Mouse (Mus musculus): ENCODE measurements around the gene Cdh18.
"Not testable (repeated sequence)": the region's sequence is repeated elsewhere in the genome, so short reads cannot be mapped to it uniquely, and the experiment has no call there.

The Cdh18 gene

DNA sequence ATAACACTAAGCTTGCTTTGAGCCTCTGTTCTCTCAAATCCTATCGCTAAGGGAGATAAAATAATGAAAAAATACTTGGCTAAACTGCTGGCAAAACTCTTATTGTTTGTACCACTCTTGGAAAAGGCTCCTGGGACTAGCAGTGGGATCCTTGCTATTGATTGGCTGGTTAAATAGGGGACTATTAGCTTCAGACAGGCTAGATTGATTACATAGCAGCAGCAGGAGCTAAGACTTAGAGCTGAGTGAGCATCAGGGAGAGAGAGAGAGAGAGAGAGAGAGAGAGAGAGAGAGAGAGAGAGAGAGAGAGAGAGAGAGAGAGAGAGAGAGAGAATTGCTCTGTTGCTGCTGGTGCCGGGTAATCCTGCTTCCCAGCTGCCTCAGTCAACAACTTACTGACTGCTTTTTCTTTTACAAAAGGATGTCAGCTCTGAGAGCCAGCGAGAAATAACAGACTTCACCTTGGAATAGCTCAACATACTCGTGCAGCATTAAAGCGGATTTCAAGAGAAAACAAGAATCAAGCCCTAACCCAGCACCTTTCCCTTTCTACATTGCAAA lies at the start of gene Cdh18:
Gene Cdh18 (plus strand): TSS at position 312 of the 561 bp plus-strand sequence.
- DNase-seq (ENCODE audit: low spot score in 2 of 2): no peak

DNA sequence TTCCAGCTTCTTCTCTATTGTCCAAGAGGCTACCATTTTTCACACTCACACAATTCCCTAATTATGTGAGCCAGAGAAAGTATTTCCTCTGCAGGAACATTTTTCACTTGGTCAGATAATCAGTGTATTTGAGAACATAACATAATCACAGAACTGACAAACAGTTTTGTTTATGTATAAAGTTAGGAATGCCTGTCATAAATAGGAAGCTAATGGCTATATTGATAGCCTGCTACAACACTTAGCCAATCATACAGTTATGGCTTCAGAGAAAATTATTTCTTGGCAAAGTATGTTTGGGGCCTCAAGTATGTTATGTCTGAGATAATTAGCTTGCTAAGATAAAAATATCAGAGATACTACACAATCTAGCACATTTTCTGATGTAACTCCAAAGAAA lies 37.6 kb upstream of the Cdh18 start:
- no peak for DNase-seq (ENCODE audit: low spot score in 2 of 2)

- no peak for DNase-seq (ENCODE audit: low spot score in 2 of 2)
These were observed 13.0 kb upstream of the Cdh18 start for GRCm38 (mm10) chr15:22535828-22536227.

- DNase-seq (ENCODE audit: low spot score in 2 of 2): no peak
These were observed 29.3 kb downstream of the Cdh18 start for GRCm38 (mm10) chr15:22577974-22578616.

DNA sequence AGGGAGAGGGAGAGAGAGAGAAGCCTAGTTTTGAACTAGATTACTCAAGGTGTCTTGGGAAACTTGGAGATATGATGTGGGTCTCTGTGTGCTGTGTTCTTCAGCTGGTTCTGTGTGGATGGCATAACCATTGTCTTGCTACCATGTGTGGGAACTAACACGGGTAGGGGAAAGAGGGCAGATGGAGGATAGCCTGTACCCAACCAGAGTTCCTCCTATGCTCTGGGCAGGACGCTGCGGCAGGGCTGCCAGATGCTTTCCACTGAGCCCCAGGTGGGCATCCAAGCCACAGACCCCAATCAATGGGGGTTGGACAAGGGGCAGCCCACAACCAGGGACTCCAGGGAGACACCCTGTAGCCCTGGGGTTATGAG lies 29.8 kb downstream of the Cdh18 start:
- no peak for DNase-seq (ENCODE audit: low spot score in 2 of 2)

- DNase-seq (ENCODE audit: low spot score in 2 of 2): no peak
These were observed 35.8 kb downstream of the Cdh18 start for GRCm38 (mm10) chr15:22584667-22585066.

DNA sequence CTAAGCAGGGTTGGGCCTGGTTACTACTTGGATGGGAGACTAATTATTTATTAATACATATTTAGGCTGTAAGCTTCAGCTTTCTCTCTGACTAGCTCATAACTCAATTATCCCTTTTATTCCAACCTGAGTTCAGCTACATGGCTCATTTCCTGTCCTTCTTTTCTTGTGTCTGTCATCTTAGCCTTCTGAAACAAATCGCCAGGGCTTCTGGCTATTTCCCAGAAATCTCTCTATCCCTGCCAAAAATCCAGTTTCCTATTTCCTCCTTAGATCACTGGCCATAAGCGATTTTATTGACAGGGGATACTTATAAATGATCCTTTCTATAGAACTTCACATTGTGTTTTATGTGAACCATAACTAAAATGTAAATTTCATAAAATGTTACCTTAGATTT lies 167.6 kb downstream of the Cdh18 start:
- no peak for DNase-seq (ENCODE audit: low spot score in 2 of 2)

GRCm38 (mm10) chr15:22717681-22718080 lies 168.9 kb downstream of the Cdh18 start:
- no peak for DNase-seq (ENCODE audit: low spot score in 2 of 2)

GRCm38 (mm10) chr15:22726574-22726973 lies 177.8 kb downstream of the Cdh18 start:
- DNase-seq (ENCODE audit: low spot score in 2 of 2): no peak

GRCm38 (mm10) chr15:22733039-22733438 lies 184.2 kb downstream of the Cdh18 start:
- DNase-seq (ENCODE audit: low spot score in 2 of 2): no peak

GRCm38 (mm10) chr15:22736165-22736564 lies 187.3 kb downstream of the Cdh18 start:
- DNase-seq (ENCODE audit: low spot score in 2 of 2): no peak

- not testable (repeated sequence) for DNase-seq (ENCODE audit: low spot score in 2 of 2)
These were observed 212.4 kb downstream of the Cdh18 start for GRCm38 (mm10) chr15:22761257-22761656.

- DNase-seq (ENCODE audit: low spot score in 2 of 2): not testable (repeated sequence)
These were observed 217.8 kb downstream of the Cdh18 start for GRCm38 (mm10) chr15:22766591-22766990.

GRCm38 (mm10) chr15:22776346-22776745 lies 227.5 kb downstream of the Cdh18 start:
- DNase-seq (ENCODE audit: low spot score in 2 of 2): no peak

DNA sequence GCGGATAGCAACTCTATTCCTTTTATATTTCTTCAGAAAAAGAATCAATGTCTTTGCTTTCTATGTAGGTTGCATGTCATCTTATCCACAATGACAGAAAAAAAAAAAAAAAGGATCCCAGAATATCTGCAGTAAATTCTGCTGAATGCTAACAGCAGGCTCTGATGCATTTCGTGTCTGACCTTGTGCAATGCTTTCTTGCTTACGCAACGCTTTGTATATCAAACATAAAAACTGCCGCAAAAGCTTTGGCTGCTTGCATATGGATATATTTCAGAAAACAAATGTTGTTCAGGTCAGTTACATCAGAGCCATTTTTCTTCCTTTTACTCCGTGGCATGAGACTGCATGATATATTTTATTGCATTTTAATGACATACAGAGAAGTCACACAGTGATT lies 240.9 kb downstream of the Cdh18 start:
- no peak for DNase-seq (ENCODE audit: low spot score in 2 of 2)

- DNase-seq (ENCODE audit: low spot score in 2 of 2): no peak
These were observed 243.0 kb downstream of the Cdh18 start for GRCm38 (mm10) chr15:22791791-22792190.

DNA sequence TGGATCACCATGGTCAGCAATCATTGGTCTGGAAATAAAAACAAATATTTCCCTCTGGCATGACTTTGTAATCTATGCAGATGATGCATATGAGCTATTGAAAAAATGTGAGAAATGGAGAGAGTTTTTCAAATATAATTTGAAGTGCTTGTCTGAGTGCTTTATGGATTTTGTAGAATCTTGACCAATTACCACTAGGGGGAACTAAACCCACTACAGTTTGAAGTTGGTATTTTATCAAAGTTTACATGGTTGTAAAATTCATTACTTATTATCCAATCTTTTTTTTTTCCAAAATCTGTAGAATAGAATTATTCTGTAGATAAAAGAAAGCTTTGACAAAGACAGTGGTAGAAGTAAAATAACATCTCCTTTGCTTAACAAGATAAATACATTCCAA lies 284.3 kb downstream of the Cdh18 start:
- no peak for DNase-seq (ENCODE audit: low spot score in 2 of 2)

DNA sequence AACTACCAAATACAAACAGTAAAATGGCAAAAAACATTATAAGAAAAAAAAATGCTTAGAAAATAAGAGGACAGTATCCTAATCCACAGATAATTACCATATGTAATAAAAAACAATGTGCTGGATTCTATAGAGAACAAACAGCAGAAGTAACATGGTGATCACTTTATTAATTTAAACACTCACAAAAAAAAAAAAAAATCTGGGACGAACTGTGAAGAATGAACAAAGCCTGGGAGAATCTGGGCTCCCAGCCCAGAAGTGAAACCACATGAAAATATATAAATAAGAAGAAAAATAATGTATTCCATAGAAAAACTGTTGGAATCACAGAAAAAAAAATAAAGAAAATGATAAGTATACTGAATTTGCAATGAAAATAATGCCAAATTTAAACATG lies 288.4 kb downstream of the Cdh18 start:
- no peak for DNase-seq (ENCODE audit: low spot score in 2 of 2)

- DNase-seq (ENCODE audit: low spot score in 2 of 2): no peak
These were observed 308.9 kb downstream of the Cdh18 start for GRCm38 (mm10) chr15:22857704-22858103.

DNA sequence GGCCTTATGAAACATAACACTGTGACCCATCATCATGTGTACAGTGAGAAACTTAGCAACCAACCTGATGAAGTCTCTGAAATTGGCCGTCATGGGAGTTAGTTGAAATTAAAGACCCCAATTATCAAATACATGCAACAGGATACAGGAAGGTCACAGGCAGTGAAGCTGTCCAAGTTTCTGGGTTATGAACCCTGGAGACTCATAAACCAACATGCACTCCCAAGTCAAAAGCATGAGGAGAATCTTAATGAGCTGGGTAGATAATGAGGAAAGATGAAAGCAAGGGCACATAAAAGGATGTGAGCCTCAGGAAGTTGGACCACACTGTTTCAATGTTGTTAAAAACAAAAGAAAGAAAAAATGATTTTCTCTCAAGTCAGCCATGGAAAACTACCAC lies 321.9 kb downstream of the Cdh18 start:
- DNase-seq (ENCODE audit: low spot score in 2 of 2): no peak

GRCm38 (mm10) chr15:22897724-22898123 lies 348.9 kb downstream of the Cdh18 start:
- peak in 1 of 2 experiments; percentile 17 for DNase-seq (ENCODE audit: low spot score in 2 of 2)

GRCm38 (mm10) chr15:22898208-22898607 lies 349.4 kb downstream of the Cdh18 start:
- no peak for DNase-seq (ENCODE audit: low spot score in 2 of 2)

GRCm38 (mm10) chr15:22914444-22914843 lies 365.6 kb downstream of the Cdh18 start:
- peak; percentile 28 to 52 for DNase-seq (ENCODE audit: low spot score in 2 of 2)

DNA sequence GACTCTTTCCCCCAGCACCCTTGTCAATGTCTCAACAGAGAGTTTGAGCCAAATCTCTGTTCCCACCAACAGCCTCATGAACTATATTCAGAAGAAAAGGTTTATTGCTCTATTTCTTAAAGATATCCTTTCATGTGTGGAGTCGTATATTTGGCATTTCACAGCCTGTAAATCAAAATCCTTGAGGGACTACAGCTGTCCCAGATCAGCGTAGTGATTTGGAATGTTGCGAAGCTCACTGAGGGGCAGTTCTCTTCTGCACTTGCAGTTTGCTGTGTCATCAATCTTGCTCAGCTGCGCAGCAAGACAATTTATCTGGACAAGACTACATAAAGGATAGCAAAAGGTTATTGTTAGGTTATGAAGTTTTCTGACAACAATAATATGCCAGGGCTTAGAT lies 385.5 kb downstream of the Cdh18 start:
- no peak for DNase-seq (ENCODE audit: low spot score in 2 of 2)
